Mouse (Mus musculus): ENCODE results near the gene Ddx11.

GRCm38 (mm10) chr17:66190577-66190976, 67.3 kb downstream of the Ddx11 start:
- TF ChIP-seq CTCF (IDR thresholded peaks at IDR 0.05; ENCODE audit: extremely low read depth, insufficient read depth, insufficient read length, insufficient replicate concordance) (no peak), POLR2A (IDR thresholded peaks at IDR 0.05; ENCODE audit: low read depth, low read length) (no peak)
